Mouse (Mus musculus): Measurements from ENCODE around the gene Zglp1. TPM values are rescaled to one million over a fixed set of nuclear protein-coding genes. Genes with fewer than 3 reads are reported as not detected.
A peak's percentile ranks its signal among the peaks of the same experiment; 100 is the strongest.
"Not testable (repeated sequence)": the region's sequence is repeated elsewhere in the genome, so short reads cannot be mapped to it uniquely, and the experiment has no call there.

Zglp1 gene
- total RNA-seq, 2 experiments from 2014 or later: 2.0 TPM; not detected in 1

DNA sequence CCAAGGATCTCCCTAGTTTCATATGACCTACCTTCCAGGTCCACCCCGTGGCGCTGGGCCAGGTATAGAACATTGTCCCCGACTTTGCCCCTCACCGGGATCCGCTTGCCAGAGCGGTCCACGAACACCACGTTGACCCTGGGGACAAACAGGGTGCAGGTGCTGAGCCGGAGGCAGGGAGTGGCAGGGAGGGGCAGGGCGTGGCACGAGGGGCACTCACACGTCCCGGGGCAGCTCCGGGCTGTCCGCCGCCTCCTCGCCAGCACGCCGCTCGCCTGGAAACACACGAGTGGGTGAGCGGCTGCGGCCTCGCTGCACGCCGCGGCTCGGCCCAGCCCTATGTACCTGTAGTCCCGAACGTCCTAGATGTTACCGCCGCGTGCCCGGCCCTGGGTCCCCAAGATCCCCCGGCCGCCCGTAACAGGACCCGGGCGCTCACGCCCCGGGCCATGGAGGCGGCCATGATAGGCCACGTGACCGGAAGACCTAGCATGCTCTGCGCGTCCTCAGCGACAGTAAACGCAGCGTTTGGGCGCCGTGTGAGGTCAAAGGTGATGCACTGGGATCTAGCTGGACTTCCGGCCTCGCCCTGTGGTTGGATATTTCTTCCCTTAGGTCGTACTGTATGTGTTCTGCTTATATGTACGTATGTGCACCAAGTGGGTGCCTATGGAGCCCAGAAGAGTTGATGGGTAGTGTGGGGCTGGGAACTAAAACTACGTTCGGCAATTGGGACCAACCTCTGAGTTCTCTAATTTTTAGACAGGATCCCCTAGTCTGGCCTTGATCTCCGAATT is 6.3 kb upstream of the Zglp1 start, which contains the start of the genes Gm49373 and Fdx1l:
Gene Gm49373 (minus strand): TSS at position 53 of the 797 bp plus-strand sequence.
Gene Fdx1l (minus strand): TSS at position 571 of the 797 bp plus-strand sequence.
- peak; percentile 88 to 94 for DNase-seq (ENCODE audit: low spot score in 2 of 2)

DNA sequence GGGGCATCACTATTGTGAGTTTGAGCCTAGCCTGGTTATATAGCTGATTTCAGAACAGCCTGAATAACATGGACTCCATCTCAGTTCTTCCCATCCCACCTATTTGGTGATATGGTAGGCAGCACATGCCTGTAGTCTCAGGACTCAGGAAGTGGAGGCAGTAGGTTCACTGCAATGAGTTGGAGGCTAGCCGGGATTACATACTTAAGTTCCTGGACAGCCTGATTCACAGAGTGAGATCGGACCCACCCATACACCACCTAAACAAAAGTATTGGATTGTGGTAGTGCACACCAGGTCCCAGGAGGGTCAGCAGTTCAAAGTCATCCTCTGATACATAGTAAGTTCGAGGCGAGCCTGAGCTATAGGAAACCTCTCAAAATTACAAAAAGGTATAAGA is 5.7 kb upstream of the Zglp1 start:
- no peak for DNase-seq (ENCODE audit: low spot score in 2 of 2)

DNA sequence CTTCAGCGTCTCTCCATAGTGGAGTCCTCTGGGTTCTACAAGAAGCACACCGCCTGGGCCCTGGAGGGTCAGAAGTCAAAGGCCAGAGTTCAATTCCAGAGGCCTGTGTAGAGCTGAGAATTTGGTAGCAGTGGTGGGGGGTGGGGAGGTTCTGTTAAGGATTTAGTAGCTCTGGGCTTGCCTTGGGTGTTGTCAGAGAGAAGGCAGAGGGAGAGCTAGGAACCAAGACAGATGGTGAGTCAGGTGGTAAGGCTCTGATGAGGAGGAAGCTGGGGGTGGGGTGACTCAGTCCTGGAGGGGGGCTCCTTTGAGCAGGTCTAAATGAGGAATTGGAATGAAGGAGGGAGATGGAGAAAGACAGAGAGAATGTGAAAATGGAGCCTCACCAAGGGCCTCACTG is 4.0 kb downstream of the Zglp1 start:
- peak in 1 of 2 experiments; percentile 53 for DNase-seq (ENCODE audit: low spot score in 2 of 2)

DNA sequence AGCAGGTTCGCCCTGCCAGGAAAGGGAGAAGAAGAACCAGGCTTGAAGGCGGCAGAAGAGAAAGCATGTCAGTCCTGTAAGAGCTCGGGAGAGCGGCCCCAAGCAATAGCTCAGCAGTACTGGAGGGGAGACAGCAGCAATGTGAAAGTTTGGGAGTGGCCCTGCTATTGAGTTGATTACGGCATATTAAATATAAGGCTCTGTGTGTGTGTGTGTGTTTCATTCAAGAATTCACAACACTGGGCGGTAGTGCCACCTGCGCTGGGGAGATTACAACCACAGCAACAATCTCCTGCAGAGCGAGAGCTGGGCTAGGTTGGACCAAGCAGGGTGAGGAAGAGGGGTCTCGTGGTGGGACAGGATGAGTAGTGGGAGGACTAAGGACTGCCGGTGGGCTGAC is 15.3 kb downstream of the Zglp1 start:
- no peak for DNase-seq (ENCODE audit: low spot score in 2 of 2)

- no peak for DNase-seq (ENCODE audit: low spot score in 2 of 2)
Measured at GRCm38 (mm10) chr9:21045235-21045634, 21.7 kb downstream of the Zglp1 start.

DNA sequence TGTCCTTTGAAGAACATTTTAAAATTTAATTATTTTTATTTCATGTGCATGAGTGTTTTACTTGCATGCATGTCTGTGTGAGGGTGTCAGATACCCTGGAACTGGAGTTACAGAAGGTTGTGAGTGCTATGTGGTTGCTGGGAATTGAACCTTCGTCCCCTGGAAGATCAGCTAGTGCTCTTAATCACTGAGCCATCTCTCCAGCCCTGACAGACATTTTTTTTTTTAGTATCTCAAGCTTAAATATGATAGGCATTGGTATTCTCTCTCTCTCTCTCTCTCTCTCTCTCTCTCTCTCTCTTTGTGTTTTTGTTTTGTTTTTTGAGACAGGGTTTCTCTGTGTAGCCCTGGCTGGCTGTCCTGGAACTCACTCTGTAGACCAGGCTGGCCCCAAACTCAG is 22.1 kb downstream of the Zglp1 start:
- not testable (repeated sequence) for DNase-seq (ENCODE audit: low spot score in 2 of 2)

DNA sequence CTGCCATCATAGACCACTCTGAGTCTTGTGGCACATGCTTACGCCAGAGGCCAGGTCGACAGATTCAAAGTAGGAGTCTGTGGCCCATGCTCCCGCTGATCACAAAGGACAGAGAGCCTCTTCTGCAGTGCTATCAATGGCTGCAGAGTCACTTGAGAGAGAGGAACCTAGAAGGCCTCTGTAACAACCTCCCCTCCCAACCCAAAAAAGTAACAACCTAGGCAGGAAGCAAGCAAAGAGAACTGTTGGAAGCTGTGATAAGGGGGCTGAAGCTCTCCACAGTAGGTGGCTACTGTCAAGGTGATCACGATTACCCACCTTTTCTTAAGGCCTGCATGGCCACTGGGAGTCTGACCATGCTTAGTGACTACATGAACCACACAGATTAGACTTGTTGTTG is 23.3 kb downstream of the Zglp1 start:
- no peak for DNase-seq (ENCODE audit: low spot score in 2 of 2)

DNA sequence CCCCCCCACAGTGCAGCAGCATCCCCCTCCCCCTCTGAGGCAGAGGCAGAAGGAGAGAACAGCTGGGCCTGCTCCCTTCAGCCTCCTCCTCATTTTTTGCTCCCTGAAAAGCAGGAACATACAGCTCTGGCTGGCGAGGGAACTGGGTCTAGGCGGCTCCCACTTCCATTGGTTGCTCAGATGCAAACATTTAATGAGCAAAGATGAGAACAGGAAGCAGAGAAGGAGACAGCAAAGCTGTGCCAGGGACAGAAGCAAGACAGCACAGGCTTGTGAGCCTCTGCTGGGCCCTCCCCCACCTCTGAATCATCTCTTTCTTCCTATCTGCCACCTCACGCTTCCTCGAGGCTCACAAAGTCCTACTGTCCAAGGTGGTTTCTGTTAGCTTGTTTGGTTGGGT is 25.6 kb downstream of the Zglp1 start:
- DNase-seq (ENCODE audit: low spot score in 2 of 2): peak in 1 of 2 experiments; percentile 82

GRCm38 (mm10) chr9:21039779-21040178 is 27.1 kb downstream of the Zglp1 start:
- DNase-seq (ENCODE audit: low spot score in 2 of 2): no peak

DNA sequence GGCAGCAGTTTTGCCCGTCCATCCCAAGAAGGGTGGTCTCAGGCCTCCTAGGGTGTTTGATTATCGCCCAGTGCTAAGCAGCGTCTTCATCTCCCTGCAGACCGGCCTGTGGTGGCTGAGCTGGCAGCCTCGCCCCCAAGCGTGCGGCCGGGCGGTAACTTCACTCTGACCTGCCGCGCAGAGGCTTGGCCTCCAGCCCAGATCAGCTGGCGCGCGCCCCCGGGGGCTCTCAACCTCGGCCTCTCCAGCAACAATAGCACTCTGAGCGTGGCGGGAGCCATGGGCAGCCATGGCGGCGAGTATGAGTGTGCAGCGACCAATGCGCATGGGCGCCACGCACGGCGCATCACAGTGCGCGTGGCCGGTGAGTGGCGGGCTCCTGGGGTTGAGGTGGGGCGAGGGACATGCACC is 29.4 kb downstream of the Zglp1 start:
- peak; percentile 26 to 66 for DNase-seq (ENCODE audit: low spot score in 2 of 2)

DNA sequence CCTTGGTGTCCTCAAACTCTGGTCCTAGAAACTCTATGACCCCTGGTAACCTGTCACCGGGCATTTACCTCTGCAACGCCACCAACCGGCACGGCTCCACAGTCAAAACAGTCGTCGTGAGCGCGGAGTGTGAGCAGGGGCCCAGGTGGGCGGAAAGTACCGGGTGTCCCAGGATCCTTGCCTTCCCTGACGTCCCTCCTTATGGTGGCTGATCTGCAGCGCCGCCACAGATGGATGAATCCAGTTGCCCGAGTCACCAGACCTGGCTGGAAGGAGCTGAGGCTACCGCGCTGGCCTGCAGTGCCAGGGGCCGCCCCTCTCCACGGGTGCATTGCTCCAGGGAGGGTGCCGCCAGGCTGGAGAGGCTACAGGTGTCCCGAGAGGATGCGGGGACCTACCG is 30.2 kb downstream of the Zglp1 start:
- peak in 1 of 2 experiments; percentile 21 for DNase-seq (ENCODE audit: low spot score in 2 of 2)

DNA sequence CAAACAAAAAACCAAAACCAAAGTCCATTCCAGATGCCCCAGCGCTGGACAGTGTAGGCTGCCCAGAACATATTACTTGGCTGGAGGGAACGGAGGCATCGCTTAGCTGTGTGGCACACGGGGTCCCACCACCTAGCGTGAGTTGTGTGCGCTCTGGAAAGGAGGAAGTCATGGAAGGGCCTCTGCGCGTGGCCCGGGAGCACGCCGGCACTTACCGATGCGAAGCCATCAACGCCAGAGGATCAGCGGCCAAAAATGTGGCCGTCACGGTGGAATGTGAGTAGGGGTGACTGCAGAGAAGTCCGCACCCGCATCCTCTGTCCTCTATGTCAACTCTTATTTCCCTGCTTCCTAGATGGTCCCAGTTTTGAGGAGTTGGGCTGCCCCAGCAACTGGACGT is 30.7 kb downstream of the Zglp1 start:
- DNase-seq (ENCODE audit: low spot score in 2 of 2): no peak

- no peak for DNase-seq (ENCODE audit: low spot score in 2 of 2)
Measured at GRCm38 (mm10) chr9:21035586-21035985, 31.3 kb downstream of the Zglp1 start.

- DNase-seq (ENCODE audit: low spot score in 2 of 2): no peak
Measured at GRCm38 (mm10) chr9:21034481-21035085, 32.3 kb downstream of the Zglp1 start.

DNA sequence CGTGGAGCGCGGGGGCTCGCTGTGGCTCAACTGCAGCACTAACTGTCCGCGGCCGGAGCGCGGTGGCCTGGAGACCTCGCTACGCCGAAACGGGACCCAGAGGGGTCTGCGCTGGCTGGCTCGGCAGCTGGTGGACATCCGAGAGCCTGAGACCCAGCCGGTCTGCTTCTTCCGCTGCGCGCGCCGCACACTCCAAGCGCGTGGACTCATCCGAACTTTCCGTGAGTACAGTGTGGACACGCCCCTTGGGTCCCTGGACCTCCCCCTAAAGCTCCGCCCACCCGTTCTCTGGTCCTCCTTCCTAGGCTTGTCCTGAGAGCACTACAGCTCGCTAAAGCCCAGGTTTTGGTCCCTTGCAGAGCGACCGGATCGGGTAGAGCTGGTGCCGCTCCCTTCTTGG is 33.8 kb downstream of the Zglp1 start:
- DNase-seq (ENCODE audit: low spot score in 2 of 2): peak; percentile 52 to 78

GRCm38 (mm10) chr9:21032491-21032890 is 34.4 kb downstream of the Zglp1 start:
- DNase-seq (ENCODE audit: low spot score in 2 of 2): no peak

GRCm38 (mm10) chr9:21031896-21032351 is 35.0 kb downstream of the Zglp1 start, which contains the start of gene Icam5:
Gene Icam5, plus strand, starts transcription at chr9:21032073.
- peak in 1 of 2 experiments; percentile 88 for DNase-seq (ENCODE audit: low spot score in 2 of 2)

DNA sequence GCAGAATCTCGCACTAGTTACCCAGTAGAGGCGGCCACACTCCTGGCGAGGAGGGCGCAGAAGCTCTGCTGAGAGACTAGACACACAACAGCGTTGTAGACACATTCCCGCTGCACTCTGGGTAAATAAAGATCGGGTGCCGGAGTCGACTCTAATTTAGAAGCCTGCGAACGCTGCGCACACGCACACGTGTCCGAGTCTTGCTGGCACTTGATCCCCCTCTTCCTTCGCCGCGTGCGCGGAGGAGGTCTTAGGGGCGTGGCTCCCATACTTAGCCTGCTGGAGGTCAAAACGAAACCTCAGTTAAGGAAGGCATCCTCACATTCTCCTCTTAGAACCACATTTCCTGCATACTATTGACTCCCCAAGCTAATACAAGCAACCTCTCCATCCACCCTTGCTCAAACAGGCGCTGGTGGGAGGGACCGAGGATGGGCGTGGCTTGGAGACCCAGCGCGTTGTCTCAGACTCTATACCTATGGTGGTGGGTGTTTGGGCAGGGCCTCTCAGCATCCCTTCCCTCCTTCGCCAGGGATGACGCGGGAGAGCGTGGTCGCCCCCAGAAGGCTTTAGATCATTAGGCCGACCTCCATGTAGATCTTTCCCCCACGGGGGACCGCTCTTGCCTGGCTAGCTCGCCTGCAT is 35.5 kb downstream of the Zglp1 start:
- peak; percentile 78 to 80 for DNase-seq (ENCODE audit: low spot score in 2 of 2)

DNA sequence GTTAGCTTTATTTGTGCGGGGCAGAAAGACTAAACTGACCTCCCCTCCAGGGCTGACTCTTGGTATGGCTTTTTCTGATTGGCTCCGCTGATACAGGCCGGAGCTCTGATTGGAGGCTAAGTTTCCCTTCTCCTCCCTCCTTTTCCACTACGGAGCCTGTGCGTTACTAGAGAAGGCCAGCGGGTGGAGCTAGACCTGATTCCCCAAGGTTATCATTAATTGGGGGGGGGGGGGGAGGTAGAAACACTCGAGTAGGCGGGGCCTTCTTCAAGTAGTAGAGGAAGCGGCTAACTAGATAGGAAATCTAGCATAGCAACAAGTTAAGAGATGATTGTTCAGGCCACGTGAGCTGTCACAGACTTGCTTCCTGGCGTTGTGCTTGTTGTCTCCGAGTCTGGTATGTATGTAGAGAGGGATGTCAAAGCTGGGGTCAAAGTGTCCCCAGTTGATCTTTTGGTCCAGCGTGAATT is 36.1 kb downstream of the Zglp1 start:
- DNase-seq (ENCODE audit: low spot score in 2 of 2): peak; percentile 79 to 89

DNA sequence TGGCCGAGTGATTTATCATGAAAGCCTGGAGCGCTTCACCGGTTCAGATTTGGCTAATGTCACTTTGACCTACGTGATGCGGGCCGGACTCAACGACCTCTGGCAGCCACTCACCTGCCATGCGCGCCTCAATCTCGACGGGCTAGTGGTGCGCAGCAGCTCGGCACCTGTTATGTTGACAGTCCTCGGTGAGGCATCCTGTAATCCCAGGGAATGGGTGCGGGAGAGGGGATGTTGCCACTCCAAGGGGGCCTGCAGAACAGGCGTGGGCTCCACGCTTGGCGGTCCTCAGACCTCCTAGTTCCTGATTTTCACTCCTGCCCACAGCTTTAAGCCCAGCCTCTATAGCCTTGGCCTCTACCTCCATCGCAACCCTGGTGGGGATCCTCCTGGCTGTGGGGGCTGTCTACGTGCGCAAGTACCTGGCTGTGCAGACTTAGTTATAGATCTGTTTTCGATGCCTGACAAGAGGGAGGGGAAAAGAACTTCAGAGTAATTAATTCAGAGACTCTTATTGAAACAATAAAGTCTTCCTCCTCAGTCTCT is 36.8 kb downstream of the Zglp1 start:
- DNase-seq (ENCODE audit: low spot score in 2 of 2): no peak

- peak; percentile 59 to 77 for DNase-seq (ENCODE audit: low spot score in 2 of 2)
Measured at GRCm38 (mm10) chr9:21029291-21030054, 37.4 kb downstream of the Zglp1 start, which contains the start of gene Icam4. Gene Icam4, plus strand, starts transcription at chr9:21029373.
